Mouse (Mus musculus): ENCODE measurements around the gene Wnt4. TPM values are rescaled to one million over a fixed set of nuclear protein-coding genes. Genes with fewer than 3 reads are reported as not detected.

The Wnt4 gene
- total and polyA plus RNA-seq, 3 experiments, result not detected

DNA sequence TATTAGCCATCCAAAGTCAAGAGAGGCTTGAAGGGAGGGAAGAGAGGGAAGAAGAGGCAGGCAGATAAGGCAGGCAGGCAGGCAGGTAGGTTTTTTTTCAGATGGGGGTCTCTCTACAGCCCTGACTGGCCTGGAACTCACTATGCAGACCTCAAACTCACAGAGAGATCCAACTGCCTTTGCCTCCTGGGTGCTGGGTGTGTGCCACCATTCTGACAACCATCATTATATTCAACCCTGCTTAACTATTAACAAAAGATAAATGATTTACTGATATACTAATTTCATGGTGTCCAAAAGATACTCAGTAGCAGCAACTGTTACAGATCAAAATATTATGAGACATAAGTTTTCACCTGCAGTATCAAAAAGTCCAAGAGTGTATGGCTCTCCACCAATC lies 54.8 kb downstream of the Wnt4 start:
- Histone ChIP-seq H3K36me3 (ENCODE audit: control insufficient read depth in 1 of 2, insufficient read depth in 2 of 2, low read length in 2 of 2) (peaks cover 0 to 38% of the 10 kb centered on the region in 2 experiments; a peak in 2 of 4 replicates), H3K27ac (ENCODE audit: control insufficient read depth, low read depth, low read length) (no peak overlapping the region), H3K4me1 (ENCODE audit: control insufficient read depth in 1 of 2, insufficient read depth in 2 of 2, low read length in 2 of 2) (no peaks in the 10 kb centered on the region), H3K79me2 (ENCODE audit: control insufficient read depth, insufficient read depth, low read length, poor library complexity) (peaks cover 7% of the 10 kb centered on the region), H3K9me3 (replicated peaks; ENCODE audit: insufficient read depth, low read length) (no peaks in the 10 kb centered on the region), H3K27me3 (ENCODE audit: control insufficient read depth in 1 of 2, insufficient read depth in 2 of 2, low read length in 2 of 2) (no peaks in the 10 kb centered on the region), H3K9ac (ENCODE audit: control insufficient read depth, low read depth, low read length, poor library complexity, severe bottlenecking) (no peak overlapping the region), H3K4me3 (ENCODE audit: control insufficient read depth in 1 of 2, insufficient read depth in 1 of 2, low read depth in 2 of 2, low read length in 2 of 2) (no peak overlapping the region)
- no peak for TF ChIP-seq GATA1 (IDR thresholded peaks at IDR 0.05; ENCODE audit: low read depth, low read length)
- no peak for TF ChIP-seq ELF1 (IDR thresholded peaks at IDR 0.05; ENCODE audit: low read depth, low read length)
- TF ChIP-seq MYC (IDR thresholded peaks at IDR 0.05; ENCODE audit: low read depth, low read length), result no peak
- no peak for TF ChIP-seq TCF12 (IDR thresholded peaks at IDR 0.05; ENCODE audit: low read depth, low read length)
- no peak for TF ChIP-seq GABPA (IDR thresholded peaks at IDR 0.05; ENCODE audit: low read depth, low read length)
- no peak for TF ChIP-seq SIN3A (IDR thresholded peaks at IDR 0.05; ENCODE audit: low read length)
- no peak for TF ChIP-seq MEF2A (IDR thresholded peaks at IDR 0.05; ENCODE audit: extremely low read depth, insufficient replicate concordance, low read depth, low read length, poor library complexity, severe bottlenecking)
- no peak for TF ChIP-seq MXI1 (IDR thresholded peaks at IDR 0.05; ENCODE audit: low read depth, low read length)
- DNase-seq (ENCODE audit: low read depth, low spot score), result no peak

DNA sequence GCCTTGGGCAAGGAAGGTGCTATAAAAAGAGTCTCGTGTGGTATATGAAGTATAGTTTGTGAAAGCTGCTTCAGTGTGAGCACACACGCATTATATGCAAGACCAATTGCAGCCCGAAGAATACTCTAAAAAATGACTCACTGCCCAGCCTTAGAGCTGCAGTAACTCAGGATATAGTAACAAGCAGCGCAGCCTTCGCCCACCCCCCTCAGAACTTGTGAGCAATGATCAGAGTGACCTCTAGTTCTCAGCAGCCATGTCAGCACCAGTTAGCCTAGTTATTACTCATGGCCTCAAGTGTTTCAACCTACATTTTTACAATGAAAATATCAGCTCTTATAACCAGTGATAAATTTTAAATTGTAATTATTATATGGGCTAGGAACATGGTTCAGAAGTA lies 59.2 kb downstream of the Wnt4 start:
- Histone ChIP-seq H3K4me3 (ENCODE audit: control insufficient read depth in 1 of 2, insufficient read depth in 1 of 2, low read depth in 2 of 2, low read length in 2 of 2) (no peak overlapping the region), H3K36me3 (ENCODE audit: control insufficient read depth in 1 of 2, insufficient read depth in 2 of 2, low read length in 2 of 2) (peaks cover 18 to 25% of the 10 kb centered on the region in 2 experiments), H3K9ac (ENCODE audit: control insufficient read depth, low read depth, low read length, poor library complexity, severe bottlenecking) (no peak overlapping the region), H3K79me2 (ENCODE audit: control insufficient read depth, insufficient read depth, low read length, poor library complexity) (peaks cover 45% of the 10 kb centered on the region), H3K27ac (ENCODE audit: control insufficient read depth, low read depth, low read length) (no peak overlapping the region), H3K27me3 (ENCODE audit: control insufficient read depth in 1 of 2, insufficient read depth in 2 of 2, low read length in 2 of 2) (no peaks in the 10 kb centered on the region), H3K9me3 (replicated peaks; ENCODE audit: insufficient read depth, low read length) (no peaks in the 10 kb centered on the region), H3K4me1 (ENCODE audit: control insufficient read depth in 1 of 2, insufficient read depth in 2 of 2, low read length in 2 of 2) (peaks cover 0 to 13% of the 10 kb centered on the region in 2 experiments; a peak in 3 of 4 replicates)
- TF ChIP-seq TBP (IDR thresholded peaks at IDR 0.05; ENCODE audit: low read depth, low read length) (no peak), MAZ (IDR thresholded peaks at IDR 0.05; ENCODE audit: low read depth, low read length) (no peak), CHD2 (IDR thresholded peaks at IDR 0.05; ENCODE audit: low read length) (no peak), RCOR1 (IDR thresholded peaks at IDR 0.05; ENCODE audit: low read depth, low read length) (no peak), MYC (IDR thresholded peaks at IDR 0.05; ENCODE audit: low read depth, low read length) (no peak), GABPA (IDR thresholded peaks at IDR 0.05; ENCODE audit: low read depth, low read length) (no peak), POLR2AphosphoS2 (IDR thresholded peaks at IDR 0.05; ENCODE audit: low read length) (no peak), MAFK (IDR thresholded peaks at IDR 0.05; ENCODE audit: borderline replicate concordance, low read depth, low read length) (no peak), MYB (IDR thresholded peaks at IDR 0.05; ENCODE audit: low read depth, low read length) (no peak), CHD1 (IDR thresholded peaks at IDR 0.05; ENCODE audit: low read depth, low read length) (no peak), POLR2A (IDR thresholded peaks at IDR 0.05; ENCODE audit: control insufficient read depth in 1 of 2, insufficient read depth in 1 of 2, low read depth in 1 of 2, low read length in 2 of 2, poor library complexity in 1 of 2) (no peak), ZKSCAN1 (IDR thresholded peaks at IDR 0.05; ENCODE audit: low read depth, low read length) (no peak), RAD21 (IDR thresholded peaks at IDR 0.05; ENCODE audit: low read depth, low read length) (no peak), ETS1 (IDR thresholded peaks at IDR 0.05; ENCODE audit: low read depth, low read length) (no peak), USF2 (IDR thresholded peaks at IDR 0.05; ENCODE audit: borderline replicate concordance in 1 of 2, insufficient read depth in 1 of 2, low read depth in 1 of 2, low read length in 2 of 2) (no peak), EP300 (IDR thresholded peaks at IDR 0.05; ENCODE audit: low read depth in 1 of 2, low read length in 2 of 2) (no peak), ZC3H11A (IDR thresholded peaks at IDR 0.05; ENCODE audit: low read depth, low read length) (no peak)
- no peak for DNase-seq (ENCODE audit: low read depth, low spot score)

All from MEL (cell line).